Mouse (Mus musculus): Measurements from ENCODE around the gene Zfp819. TPM values are rescaled to one million over a fixed set of nuclear protein-coding genes. Genes with fewer than 3 reads are reported as not detected.
"Not testable (repeated sequence)": the region's sequence is repeated elsewhere in the genome, so short reads cannot be mapped to it uniquely, and the experiment has no call there.

Gene Zfp819
- polyA plus RNA-seq, 1 experiment from 2014 or later = 0.40 TPM

DNA sequence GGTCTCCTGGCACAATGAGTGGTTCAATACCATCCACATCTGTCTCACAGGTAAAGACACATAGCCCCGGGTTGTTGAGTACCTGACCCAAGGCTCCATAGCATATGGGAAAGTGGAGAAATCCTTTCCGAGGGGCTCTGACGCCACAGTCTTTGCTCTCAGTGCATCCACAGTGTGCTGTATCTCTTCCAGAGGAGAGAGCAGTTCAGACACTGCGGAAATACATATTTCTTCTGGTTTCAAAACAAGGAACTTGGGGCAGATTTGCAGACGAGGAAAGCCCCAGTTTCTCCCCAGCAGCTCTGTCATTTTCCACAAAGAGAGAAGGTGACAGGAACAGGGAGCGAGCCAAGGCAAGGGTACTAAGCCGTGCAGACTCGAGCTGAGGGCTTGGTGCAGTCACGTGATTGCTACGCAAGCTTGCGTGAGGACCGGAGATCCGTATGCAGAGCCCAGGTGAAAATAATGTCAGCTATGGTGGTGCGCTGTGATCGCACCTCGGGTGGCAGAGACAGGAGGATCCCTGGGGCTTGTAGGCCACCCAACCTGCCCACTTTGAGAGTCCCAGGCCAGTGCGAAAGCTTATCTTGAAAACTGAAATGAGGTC is 36.2 kb downstream of the Zfp819 start:
- H3K4me2 ChIP-seq = no peak overlapping the region
- no peak for ATAC-seq (ENCODE audit: insufficient number of reproducible peaks, insufficient read depth, low FRiP score, low TSS enrichment, low read depth)
- H3K9me3 ChIP-seq = no peaks in the 10 kb centered on the region; the same call in 1 of the 2 replicates
- H3K36me3 ChIP-seq = no peaks in the 10 kb centered on the region
- WGBS = 84% methylated on average over 17 of the region's 17 CpGs
- H3K4me1 ChIP-seq (replicated peaks) = no peaks in the 10 kb centered on the region
- no peak overlapping the region for H3K4me3 ChIP-seq (replicated peaks)
- no peak overlapping the region for H3K9ac ChIP-seq (replicated peaks)
- no peak overlapping the region for H3K27ac ChIP-seq
- no peaks in the 10 kb centered on the region for H3K27me3 ChIP-seq

DNA sequence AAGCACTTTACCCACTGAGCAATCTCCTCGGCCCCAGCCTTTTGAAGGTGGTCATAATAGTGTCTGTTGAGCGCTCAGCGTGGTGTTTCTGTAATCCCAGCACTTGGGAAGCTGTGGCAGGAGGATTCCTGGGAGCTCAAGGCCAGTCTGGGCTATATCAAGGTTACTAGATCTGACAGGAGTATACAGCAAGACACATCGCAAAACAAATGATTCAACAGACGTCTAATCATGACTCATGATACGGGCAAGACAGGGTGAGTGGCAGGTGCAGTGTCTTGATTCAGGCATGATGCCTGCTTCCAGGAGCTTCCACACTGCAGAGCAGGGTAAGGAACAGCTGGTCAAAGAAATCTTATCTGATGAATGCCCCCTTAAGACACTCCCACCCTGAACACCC is 45.7 kb downstream of the Zfp819 start:
- no peak for ATAC-seq (ENCODE audit: insufficient number of reproducible peaks, insufficient read depth, low FRiP score, low TSS enrichment, low read depth)
- Histone ChIP-seq H3K36me3 (no peaks in the 10 kb centered on the region), H3K27me3 (no peaks in the 10 kb centered on the region), H3K4me3 (replicated peaks) (no peak overlapping the region), H3K4me1 (replicated peaks) (no peaks in the 10 kb centered on the region), H3K9ac (replicated peaks) (no peak overlapping the region), H3K27ac (no peak overlapping the region), H3K4me2 (no peak overlapping the region), H3K9me3 (0 out of 2 replicates have a peak, but pooled peaks cover 7% of the 10 kb centered on the region)
- 85% methylated on average over 6 of the region's 6 CpGs for WGBS

DNA sequence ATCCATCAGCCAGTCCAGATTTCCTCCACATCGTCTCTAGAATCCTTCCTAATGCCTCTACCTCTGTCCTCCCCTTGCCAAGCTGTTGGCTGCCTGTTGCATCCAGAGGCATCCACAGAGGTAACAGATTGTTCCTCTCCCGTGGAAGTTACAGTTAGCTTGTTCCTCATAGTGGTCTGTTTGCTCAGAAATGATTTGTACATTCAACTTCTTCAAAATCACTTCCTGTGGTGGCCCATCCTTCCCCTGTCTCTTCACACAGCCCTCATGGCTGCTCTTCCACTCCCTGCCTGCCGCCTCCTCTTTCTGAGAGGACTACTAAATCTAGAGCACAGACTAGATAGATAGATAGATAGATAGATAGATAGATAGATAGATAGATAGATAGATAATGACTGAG is 47.5 kb downstream of the Zfp819 start:
- H3K36me3 ChIP-seq = no peaks in the 10 kb centered on the region
- no peak overlapping the region for H3K4me3 ChIP-seq (replicated peaks)
- no peak for ATAC-seq (ENCODE audit: insufficient number of reproducible peaks, insufficient read depth, low FRiP score, low TSS enrichment, low read depth)
- H3K27ac ChIP-seq = no peak overlapping the region
- H3K9ac ChIP-seq (replicated peaks) = no peak overlapping the region
- H3K9me3 ChIP-seq = 0 out of 2 replicates have a peak, but pooled peaks cover 7% of the 10 kb centered on the region
- H3K27me3 ChIP-seq = no peaks in the 10 kb centered on the region
- H3K4me1 ChIP-seq (replicated peaks) = no peaks in the 10 kb centered on the region
- H3K4me2 ChIP-seq = no peak overlapping the region
- 81% methylated on average over 3 of the region's 3 CpGs for WGBS

DNA sequence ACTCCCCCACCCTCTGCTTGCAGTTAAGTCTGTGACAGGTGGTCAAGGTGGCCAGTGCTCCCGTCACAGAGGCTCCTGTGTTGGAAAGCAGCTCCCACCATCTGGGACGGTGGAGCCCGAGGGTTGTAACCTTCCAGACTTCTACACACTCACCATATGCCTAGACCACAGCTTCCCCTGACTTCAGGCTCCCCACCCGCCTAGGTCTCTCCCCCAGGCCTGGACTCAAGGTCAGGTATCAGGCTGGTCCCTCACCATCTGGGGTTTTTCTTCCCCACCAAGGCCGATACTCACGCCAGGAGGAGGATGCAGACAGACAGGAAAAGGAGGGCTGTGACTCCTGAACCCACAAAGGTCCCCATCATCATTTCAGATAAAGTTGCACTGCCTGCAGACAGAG is 49.3 kb downstream of the Zfp819 start:
- 61% methylated on average over 6 of the region's 6 CpGs for WGBS
- Histone ChIP-seq H3K9me3 (0 out of 2 replicates have a peak, but pooled peaks cover 7% of the 10 kb centered on the region), H3K27ac (no peak overlapping the region), H3K36me3 (no peaks in the 10 kb centered on the region), H3K4me2 (no peak overlapping the region), H3K4me1 (replicated peaks) (no peaks in the 10 kb centered on the region), H3K27me3 (no peaks in the 10 kb centered on the region), H3K4me3 (replicated peaks) (no peak overlapping the region), H3K9ac (replicated peaks) (no peak overlapping the region)
- ATAC-seq (ENCODE audit: insufficient number of reproducible peaks, insufficient read depth, low FRiP score, low TSS enrichment, low read depth) = no peak

DNA sequence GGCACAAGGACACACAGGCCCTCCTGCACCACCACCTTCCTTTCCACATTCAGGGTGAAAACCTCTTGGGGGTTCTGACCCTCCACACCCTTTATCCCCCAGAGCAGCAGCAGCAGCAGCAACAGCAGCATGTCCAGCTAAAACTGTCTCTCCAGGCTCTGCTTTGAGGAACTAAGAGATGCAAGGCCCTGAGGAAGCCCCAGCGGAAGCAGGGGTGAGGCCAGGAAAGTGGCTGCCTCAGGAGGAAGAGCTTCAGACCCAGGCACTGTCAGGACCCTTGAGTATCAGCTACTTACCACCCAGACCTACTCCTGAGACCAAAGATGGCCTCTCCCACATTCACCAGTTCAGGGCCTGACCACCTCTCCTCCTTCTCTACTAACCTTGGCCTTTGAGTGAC is 53.0 kb downstream of the Zfp819 start, which contains the start of gene Siglece:
TSS of gene Siglece (minus strand) at position 160 of the 400 bp plus-strand sequence.
- ATAC-seq (ENCODE audit: insufficient number of reproducible peaks, insufficient read depth, low FRiP score, low TSS enrichment, low read depth) = no peak
- 79% methylated on average over 1 of the region's 1 CpGs for WGBS
- H3K9me3 ChIP-seq = no peaks in the 10 kb centered on the region
- no peaks in the 10 kb centered on the region for H3K36me3 ChIP-seq
- H3K9ac ChIP-seq (replicated peaks) = no peak within 1 kb of the TSS
- no peak within 1 kb of the TSS for H3K4me2 ChIP-seq
- no peak within 1 kb of the TSS for H3K4me3 ChIP-seq (replicated peaks)
- no peaks in the 10 kb centered on the region for H3K27me3 ChIP-seq
- no peaks in the 10 kb centered on the region for H3K4me1 ChIP-seq (replicated peaks)
- no peak within 1 kb of the TSS for H3K27ac ChIP-seq

DNA sequence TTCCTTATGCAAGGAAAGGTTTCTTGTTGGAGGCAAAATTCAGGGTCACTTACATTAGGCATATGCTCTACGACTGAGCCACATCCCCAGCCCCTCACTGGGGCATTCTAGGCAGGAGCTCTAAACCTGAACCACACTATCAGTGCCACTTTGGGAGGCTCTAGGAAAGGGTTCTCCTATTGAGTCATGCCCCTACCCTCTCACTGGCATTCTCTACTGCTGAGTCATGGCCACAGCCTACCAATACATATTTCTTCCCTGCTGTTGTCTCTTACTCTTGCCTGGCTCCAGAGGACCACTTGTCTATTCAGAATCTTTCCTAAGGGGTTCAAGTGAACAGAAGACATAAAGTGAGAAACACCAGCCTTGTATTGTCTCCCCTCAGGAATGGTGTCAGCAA is 55.8 kb downstream of the Zfp819 start:
- no peaks in the 10 kb centered on the region for H3K9me3 ChIP-seq
- no peak overlapping the region for H3K4me2 ChIP-seq
- 97% methylated on average over 1 of the region's 1 CpGs for WGBS
- H3K4me3 ChIP-seq (replicated peaks) = no peak overlapping the region
- H3K27ac ChIP-seq = no peak overlapping the region
- H3K4me1 ChIP-seq (replicated peaks) = no peaks in the 10 kb centered on the region
- no peaks in the 10 kb centered on the region for H3K36me3 ChIP-seq
- H3K9ac ChIP-seq (replicated peaks) = no peak overlapping the region
- H3K27me3 ChIP-seq = no peaks in the 10 kb centered on the region
- ATAC-seq (ENCODE audit: insufficient number of reproducible peaks, insufficient read depth, low FRiP score, low TSS enrichment, low read depth) = no peak

DNA sequence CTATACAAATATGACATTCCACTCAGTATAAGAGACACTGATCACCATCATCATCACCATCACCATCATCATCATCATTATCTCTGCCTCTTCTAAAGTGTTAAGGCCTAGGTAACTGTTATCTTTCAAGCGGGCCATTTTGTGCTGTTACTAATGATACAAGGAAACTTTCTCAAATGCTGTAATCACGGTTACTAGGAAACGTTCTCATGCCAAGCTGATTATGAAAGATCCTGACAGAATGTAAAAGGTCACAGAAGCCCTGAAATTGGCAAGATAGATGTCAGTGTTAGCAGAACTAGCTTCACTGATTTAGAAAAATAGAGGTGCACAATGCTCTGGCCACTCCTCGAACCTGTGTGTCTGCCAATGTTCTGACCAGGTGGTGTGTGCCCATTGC is 60.3 kb downstream of the Zfp819 start:
- not testable (repeated sequence) for ATAC-seq (ENCODE audit: insufficient number of reproducible peaks, insufficient read depth, low FRiP score, low TSS enrichment, low read depth); H3K9me3 ChIP-seq; H3K9ac ChIP-seq (replicated peaks); H3K4me1 ChIP-seq (replicated peaks); H3K4me3 ChIP-seq (replicated peaks); H3K36me3 ChIP-seq; H3K4me2 ChIP-seq; H3K27ac ChIP-seq; H3K27me3 ChIP-seq
- 88% methylated on average over 4 of the region's 4 CpGs for WGBS

Other genes with a start within 250 kb of the Zfp819 start
- gene Siglecg, start 199.0 kb upstream of the Zfp819 start, polyA plus RNA-seq (2016; fragmentation: Nextera tagmentation; extraction: Ambion mirVana) = not detected in 2 replicates
- gene Lim2, start 179.5 kb upstream of the Zfp819 start, polyA plus RNA-seq (2016; fragmentation: Nextera tagmentation; extraction: Ambion mirVana) = not detected in 2 replicates
- 0.64 TPM in 1 of 2 replicates, not detected in the other for gene Nkg7, start 170.1 kb upstream of the Zfp819 start, polyA plus RNA-seq (2016; fragmentation: Nextera tagmentation; extraction: Ambion mirVana)
- gene Cldnd2, start 166.4 kb upstream of the Zfp819 start, polyA plus RNA-seq (2016; fragmentation: Nextera tagmentation; extraction: Ambion mirVana) = not detected in 2 replicates
- gene Etfb, start 163.1 kb upstream of the Zfp819 start, polyA plus RNA-seq (2016; fragmentation: Nextera tagmentation; extraction: Ambion mirVana) = 236 and 240 TPM in 2 replicates
- 1.1 TPM in 1 of 2 replicates, not detected in the other for gene Gm45233, start 163.0 kb upstream of the Zfp819 start, polyA plus RNA-seq (2016; fragmentation: Nextera tagmentation; extraction: Ambion mirVana)
- gene Vsig10l, start 144.0 kb upstream of the Zfp819 start, polyA plus RNA-seq (2016; fragmentation: Nextera tagmentation; extraction: Ambion mirVana) = 1.8 and 3.7 TPM in 2 replicates
- gene Iglon5, start 117.1 kb upstream of the Zfp819 start, polyA plus RNA-seq (2016; fragmentation: Nextera tagmentation; extraction: Ambion mirVana) = 1.4 and 1.7 TPM in 2 replicates
- gene 4931406B18Rik, start 101.2 kb upstream of the Zfp819 start, polyA plus RNA-seq (2016; fragmentation: Nextera tagmentation; extraction: Ambion mirVana) = not detected in 2 replicates
- 0.83 and 1.4 TPM in 2 replicates for gene Cd33, start 62.7 kb upstream of the Zfp819 start, polyA plus RNA-seq (2016; fragmentation: Nextera tagmentation; extraction: Ambion mirVana)
- 5.6 and 5.7 TPM in 2 replicates for gene Zfp658, start 44.9 kb upstream of the Zfp819 start, polyA plus RNA-seq (2016; fragmentation: Nextera tagmentation; extraction: Ambion mirVana)
- gene Zfp719, start 27.6 kb upstream of the Zfp819 start, polyA plus RNA-seq (2016; fragmentation: Nextera tagmentation; extraction: Ambion mirVana) = 15.6 and 15.7 TPM in 2 replicates
- not detected in 2 replicates for gene Ceacam18, start 27.5 kb downstream of the Zfp819 start, polyA plus RNA-seq (2016; fragmentation: Nextera tagmentation; extraction: Ambion mirVana)
- 0.22 and 0.70 TPM in 2 replicates for gene Siglece, start 53.0 kb downstream of the Zfp819 start, polyA plus RNA-seq (2016; fragmentation: Nextera tagmentation; extraction: Ambion mirVana)
- gene Ctu1, start 64.8 kb downstream of the Zfp819 start, polyA plus RNA-seq (2016; fragmentation: Nextera tagmentation; extraction: Ambion mirVana) = 15.4 and 15.7 TPM in 2 replicates
- gene Klk14, start 83.2 kb downstream of the Zfp819 start, polyA plus RNA-seq (2016; fragmentation: Nextera tagmentation; extraction: Ambion mirVana) = not detected in 2 replicates
- 0.11 and 0.31 TPM in 2 replicates for gene Klk13, start 105.4 kb downstream of the Zfp819 start, polyA plus RNA-seq (2016; fragmentation: Nextera tagmentation; extraction: Ambion mirVana)
- gene Klk12, start 161.7 kb downstream of the Zfp819 start, polyA plus RNA-seq (2016; fragmentation: Nextera tagmentation; extraction: Ambion mirVana) = not detected in 2 replicates
- gene Klk11, start 167.4 kb downstream of the Zfp819 start, polyA plus RNA-seq (2016; fragmentation: Nextera tagmentation; extraction: Ambion mirVana) = not detected in 2 replicates
- gene Klk10, start 173.9 kb downstream of the Zfp819 start, polyA plus RNA-seq (2016; fragmentation: Nextera tagmentation; extraction: Ambion mirVana) = 0.35 and 0.41 TPM in 2 replicates
- 0.14 and 0.19 TPM in 2 replicates for gene Klk9, start 184.7 kb downstream of the Zfp819 start, polyA plus RNA-seq (2016; fragmentation: Nextera tagmentation; extraction: Ambion mirVana)
- gene Klk8, start 190.4 kb downstream of the Zfp819 start, polyA plus RNA-seq (2016; fragmentation: Nextera tagmentation; extraction: Ambion mirVana) = 12.7 and 13.4 TPM in 2 replicates
- gene Klk7, start 204.1 kb downstream of the Zfp819 start, polyA plus RNA-seq (2016; fragmentation: Nextera tagmentation; extraction: Ambion mirVana) = 0.10 TPM in 1 of 2 replicates, not detected in the other
- not detected in 2 replicates for gene Klk6, start 217.3 kb downstream of the Zfp819 start, polyA plus RNA-seq (2016; fragmentation: Nextera tagmentation; extraction: Ambion mirVana)
- 0.28 TPM in 1 of 2 replicates, not detected in the other for gene Klk5, start 234.8 kb downstream of the Zfp819 start, polyA plus RNA-seq (2016; fragmentation: Nextera tagmentation; extraction: Ambion mirVana)